ENCODE assay signal across 8 mouse cellular contexts in genomic region chr3:123384435-123384834, GRCm38 (mm10). TPM values are rescaled to one million over a fixed set of nuclear protein-coding genes. Genes with fewer than 3 reads are reported as not detected.
A peak's percentile ranks its signal among the peaks of the same experiment; 100 is the strongest.
DNase-seq lines count a peak whose midpoint lies in the region; ATAC-seq and TF ChIP-seq lines count a peak whose summit lies in the region.

No protein-coding gene starts in this region.

- DNase-seq in liver, embryonic 11.5 days (ENCODE audit: low spot score) = no peak
- DNase-seq in liver = no peak
- no peak for DNase-seq in forebrain, embryonic 14.5 days (ENCODE audit: low spot score)
- DNase-seq in limb, embryonic 14.5 days (ENCODE audit: low spot score) = no peak
- no peak for DNase-seq in spleen, postnatal 10 days (ENCODE audit: low spot score in 2 of 2)
- no peak for DNase-seq in thymus, postnatal 36 days

- peaks cover 4% of the 10 kb centered on the region; the same call in 1 of the 2 replicates for H3K4me1 ChIP-seq in liver, embryonic 11.5 days (replicated peaks; ENCODE audit: control insufficient read depth, insufficient read depth, low read length)
- peaks cover 5% of the 10 kb centered on the region for H3K4me1 ChIP-seq in forebrain, embryonic 14.5 days (ENCODE audit: control insufficient read depth, insufficient read depth, low read length)
- H3K4me1 ChIP-seq in limb, embryonic 14.5 days (ENCODE audit: control insufficient read depth, insufficient read depth, low read length) = 0 out of 2 replicates have a peak, but pooled peaks cover 3% of the 10 kb centered on the region
- H3K4me1 ChIP-seq in neural tube, embryonic 15.5 days = peaks cover 19% of the 10 kb centered on the region

- H3K36me3 ChIP-seq in liver, embryonic 11.5 days (ENCODE audit: control insufficient read depth, insufficient read depth, low read length) = peaks cover 9% of the 10 kb centered on the region; the same call in 1 of the 2 replicates
- H3K36me3 ChIP-seq in forebrain, embryonic 14.5 days (ENCODE audit: control insufficient read depth, insufficient read depth, low read length) = peaks cover 16% of the 10 kb centered on the region
- peaks cover 18% of the 10 kb centered on the region for H3K36me3 ChIP-seq in limb, embryonic 14.5 days (ENCODE audit: control insufficient read depth, insufficient read depth, low read length)
- H3K36me3 ChIP-seq in neural tube, embryonic 15.5 days = peaks cover 17% of the 10 kb centered on the region; the same call in 1 of the 2 replicates

- no peak for ATAC-seq in liver, embryonic 11.5 days (replicated peaks; ENCODE audit: low FRiP score)
- ATAC-seq in forebrain, embryonic 14.5 days = no peak
- ATAC-seq in limb, embryonic 14.5 days (ENCODE audit: low FRiP score, low read depth) = no peak
- ATAC-seq in neural tube, embryonic 15.5 days (ENCODE audit: low FRiP score) = no peak
- no peak for ATAC-seq in activated CD4-positive, CD25-positive, alpha-beta regulatory T cell, adult 4 months

- H3K4me3 ChIP-seq in liver, embryonic 11.5 days (ENCODE audit: low read depth, low read length) = peak overlapping the region; percentile 77
- no peak overlapping the region for H3K4me3 ChIP-seq in forebrain, embryonic 14.5 days (ENCODE audit: low read depth, low read length)
- H3K4me3 ChIP-seq in limb, embryonic 14.5 days (replicated peaks; ENCODE audit: low read length) = no peak overlapping the region
- H3K4me3 ChIP-seq in neural tube, embryonic 15.5 days (replicated peaks) = peak overlapping the region; percentile 75

- peak overlapping the region; percentile 88 for H3K4me2 ChIP-seq in liver, embryonic 11.5 days
- H3K4me2 ChIP-seq in forebrain, embryonic 14.5 days (ENCODE audit: low read length) = peak overlapping the region; percentile 54
- H3K4me2 ChIP-seq in limb, embryonic 14.5 days (replicated peaks; ENCODE audit: low read depth, low read length, severe bottlenecking) = peak overlapping the region; percentile 75; the same call in 1 of the 2 replicates
- H3K4me2 ChIP-seq in neural tube, embryonic 15.5 days = peak overlapping the region; percentile 62

- H3K27ac ChIP-seq in liver, embryonic 11.5 days (ENCODE audit: low read depth, low read length) = no peak overlapping the region
- H3K27ac ChIP-seq in forebrain, embryonic 14.5 days (ENCODE audit: low read depth, low read length) = no peak overlapping the region
- H3K27ac ChIP-seq in limb, embryonic 14.5 days (replicated peaks; ENCODE audit: low read depth, low read length) = no peak overlapping the region
- H3K27ac ChIP-seq in neural tube, embryonic 15.5 days (replicated peaks) = no peak overlapping the region

- WGBS in liver, embryonic 11.5 days = 87% methylated on average over 7 of the region's 7 CpGs
- WGBS in forebrain, embryonic 14.5 days = 92% methylated on average over 7 of the region's 7 CpGs
- WGBS in limb, embryonic 14.5 days = 93% methylated on average over 7 of the region's 7 CpGs
- WGBS in neural tube, embryonic 15.5 days = 92% methylated on average over 7 of the region's 7 CpGs

- no peaks in the 10 kb centered on the region for H3K9me3 ChIP-seq in liver, embryonic 11.5 days (ENCODE audit: control insufficient read depth, low read length)
- no peaks in the 10 kb centered on the region for H3K9me3 ChIP-seq in forebrain, embryonic 14.5 days (replicated peaks; ENCODE audit: control insufficient read depth, low read length)
- H3K9me3 ChIP-seq in limb, embryonic 14.5 days (ENCODE audit: control insufficient read depth, low read length) = no peaks in the 10 kb centered on the region
- no peaks in the 10 kb centered on the region for H3K9me3 ChIP-seq in neural tube, embryonic 15.5 days (replicated peaks)

- no peaks in the 10 kb centered on the region for H3K27me3 ChIP-seq in liver, embryonic 11.5 days (replicated peaks; ENCODE audit: control insufficient read depth, insufficient read depth, low read length)
- H3K27me3 ChIP-seq in forebrain, embryonic 14.5 days (replicated peaks; ENCODE audit: control insufficient read depth, insufficient read depth, low read length) = no peaks in the 10 kb centered on the region
- H3K27me3 ChIP-seq in limb, embryonic 14.5 days (ENCODE audit: control insufficient read depth, insufficient read depth, low read length) = no peaks in the 10 kb centered on the region
- no peaks in the 10 kb centered on the region; the same call in 1 of the 2 replicates for H3K27me3 ChIP-seq in neural tube, embryonic 15.5 days (replicated peaks)

- H3K9ac ChIP-seq in liver, embryonic 11.5 days (ENCODE audit: low read depth, low read length) = no peak overlapping the region; the same call in 1 of the 2 replicates
- no peak overlapping the region for H3K9ac ChIP-seq in forebrain, embryonic 14.5 days (ENCODE audit: low read length)
- no peak overlapping the region for H3K9ac ChIP-seq in limb, embryonic 14.5 days (ENCODE audit: low read depth, low read length, severe bottlenecking)
- peak overlapping the region; percentile 72; the same call in 1 of the 2 replicates for H3K9ac ChIP-seq in neural tube, embryonic 15.5 days (replicated peaks)

- TF ChIP-seq POLR2A in limb, embryonic 14.5 days (IDR thresholded peaks at IDR 0.05; ENCODE audit: borderline replicate concordance, extremely low read depth, insufficient read depth, insufficient read length) = no peak

RNA-seq across cellular contexts. Expression of gene Mettl14, which starts 1.5 kb away (rescaled TPM):
- polyA plus RNA-seq in liver, embryonic 11.5 days (2014; fragmentation: Nextera tagmentation; extraction: Ambion mirVana) = 17.9 and 18.2 TPM in 2 replicates
- 17.6 and 19.9 TPM in 2 replicates for polyA plus RNA-seq in forebrain, embryonic 14.5 days (2014; fragmentation: Nextera tagmentation; extraction: Ambion mirVana)
- polyA plus RNA-seq in limb, embryonic 14.5 days (2012; rRNA removed) = 12.2 and 15.8 TPM in 2 replicates
- 16.7 and 20.4 TPM in 2 replicates for polyA plus RNA-seq in limb, embryonic 14.5 days (2014; fragmentation: Nextera tagmentation; extraction: Ambion mirVana)
- polyA plus RNA-seq in neural tube, embryonic 15.5 days (2015; fragmentation: Nextera tagmentation; extraction: Ambion mirVana) = 19.9 and 23.6 TPM in 2 replicates
- 10 to 100 TPM; 13.5 to 20.8 TPM for polyA plus RNA-seq in activated CD4-positive, CD25-positive, alpha-beta regulatory T cell, adult 4 months (2017; shearing (Covaris generic))

Comparison
In these comparisons a context has a peak if more than half of its experiments do, and no peak if none do; other contexts are left out.
1. H3K4me3 ChIP-seq: peak in liver, embryonic 11.5 days (single experiment) and neural tube, embryonic 15.5 days (single experiment); none in forebrain, embryonic 14.5 days (single experiment) and limb, embryonic 14.5 days (single experiment).
2. Peak in every context shown above with its lines, with median percentiles within 50 percentile points of each other: H3K4me2 ChIP-seq.